Mouse (Mus musculus) thymus, postnatal 0 days (tissue): ENCODE measurements around the gene Taar8c. TPM values are rescaled to one million over a fixed set of nuclear protein-coding genes. Genes with fewer than 3 reads are reported as not detected.
"Not testable (repeated sequence)": the region's sequence is repeated elsewhere in the genome, so short reads cannot be mapped to it uniquely, and the experiment has no call there.

ENCODE experiments used
- DNase-seq: peaks from one replicate; pipeline ENCODE4 v3.0.0-alpha.2; 2015; ENCODE audit warnings: low spot score
- polyA plus RNA-seq: library from polyadenylated mRNA; unstranded; fragments of >200 nt; fragmentation: Nextera tagmentation; extraction: Ambion mirVana; gene quantifications from 2 replicates; pipeline ENCODE4 v1.2.1, GENCODE M21; 2015

Taar8c gene
- polyA plus RNA-seq, 1 experiment from 2014 or later: not detected

GRCm38 (mm10) chr10:24074751-24075150 is 27.0 kb downstream of the Taar8c start:
- DNase-seq: not testable (repeated sequence)

GRCm38 (mm10) chr10:24058986-24059385 is 42.7 kb downstream of the Taar8c start:
- no peak for DNase-seq

- DNase-seq: no peak
Measured at GRCm38 (mm10) chr10:24052039-24052438, 49.7 kb downstream of the Taar8c start.

Other genes with a start within 250 kb of the Taar8c start
- 0.07 and 0.15 TPM in 2 replicates for gene Vnn1, start 207.2 kb downstream of the Taar8c start, polyA plus RNA-seq
- not detected in 2 replicates for gene Taar1, start 181.6 kb downstream of the Taar8c start, polyA plus RNA-seq
- not detected in 2 replicates for gene Taar2, start 163.3 kb downstream of the Taar8c start, polyA plus RNA-seq
- not detected in 2 replicates for gene Taar3, start 152.4 kb downstream of the Taar8c start, polyA plus RNA-seq
- gene Taar4, start 141.4 kb downstream of the Taar8c start, polyA plus RNA-seq: not detected in 2 replicates
- not detected in 2 replicates for gene Taar5, start 131.2 kb downstream of the Taar8c start, polyA plus RNA-seq
- gene Taar6, start 116.3 kb downstream of the Taar8c start, polyA plus RNA-seq: not detected in 2 replicates
- gene Taar7a, start 108.4 kb downstream of the Taar8c start, polyA plus RNA-seq: not detected in 2 replicates
- not detected in 2 replicates for gene Taar7b, start 102.0 kb downstream of the Taar8c start, polyA plus RNA-seq
- not detected in 2 replicates for gene Taar7d, start 74.7 kb downstream of the Taar8c start, polyA plus RNA-seq
- not detected in 2 replicates for gene Taar7e, start 64.3 kb downstream of the Taar8c start, polyA plus RNA-seq
- gene Taar7f, start 52.4 kb downstream of the Taar8c start, polyA plus RNA-seq: not detected in 2 replicates
- gene Taar8a, start 25.4 kb downstream of the Taar8c start, polyA plus RNA-seq: not detected in 2 replicates
- gene Taar8b, start 9.6 kb downstream of the Taar8c start, polyA plus RNA-seq: not detected in 2 replicates
- gene Taar9, start 7.6 kb upstream of the Taar8c start, polyA plus RNA-seq: not detected in 2 replicates
- 67.7 and 69.1 TPM in 2 replicates for gene Stx7, start 47.4 kb upstream of the Taar8c start, polyA plus RNA-seq
- gene Moxd1, start 121.6 kb upstream of the Taar8c start, polyA plus RNA-seq: 0.96 and 1.2 TPM in 2 replicates